Mouse (Mus musculus) brown adipose tissue, adult 24 weeks (tissue): ENCODE data around the gene Slc25a14. TPM values are rescaled to one million over a fixed set of nuclear protein-coding genes. Genes with fewer than 3 reads are reported as not detected.

Experiments
- H3K27ac ChIP-seq: fragments of 200-500 bp; replicated peaks from 2 replicates; pipeline ENCODE4 v1.5.1; 2012; ENCODE audit warnings: low read depth, mild to moderate bottlenecking, low read length
- H3K4me1 ChIP-seq: fragments of 200-500 bp; 2 replicates; pipeline ENCODE4 v1.6.1; 2012; ENCODE audit warnings: low read length, mixed read lengths; ENCODE audit not compliant: control insufficient read depth, insufficient read depth, insufficient read length
- H3K4me3 ChIP-seq: fragments of 200-500 bp; 2 replicates; pipeline ENCODE4 v1.5.1; 2012; ENCODE audit warnings: low read depth, mild to moderate bottlenecking, low read length, moderate library complexity; ENCODE audit not compliant: insufficient read depth
- polyA plus RNA-seq: library from polyadenylated mRNA; stranded (reverse); fragments of >200 nt; gene quantifications from 2 replicates; pipeline ENCODE4 v1.2.4, GENCODE M21; 2012; ENCODE audit not compliant: missing spikeins, insufficient read depth, insufficient read length

Gene Slc25a14
- polyA plus RNA-seq: 2.0 and 5.5 TPM in 2 replicates

DNA sequence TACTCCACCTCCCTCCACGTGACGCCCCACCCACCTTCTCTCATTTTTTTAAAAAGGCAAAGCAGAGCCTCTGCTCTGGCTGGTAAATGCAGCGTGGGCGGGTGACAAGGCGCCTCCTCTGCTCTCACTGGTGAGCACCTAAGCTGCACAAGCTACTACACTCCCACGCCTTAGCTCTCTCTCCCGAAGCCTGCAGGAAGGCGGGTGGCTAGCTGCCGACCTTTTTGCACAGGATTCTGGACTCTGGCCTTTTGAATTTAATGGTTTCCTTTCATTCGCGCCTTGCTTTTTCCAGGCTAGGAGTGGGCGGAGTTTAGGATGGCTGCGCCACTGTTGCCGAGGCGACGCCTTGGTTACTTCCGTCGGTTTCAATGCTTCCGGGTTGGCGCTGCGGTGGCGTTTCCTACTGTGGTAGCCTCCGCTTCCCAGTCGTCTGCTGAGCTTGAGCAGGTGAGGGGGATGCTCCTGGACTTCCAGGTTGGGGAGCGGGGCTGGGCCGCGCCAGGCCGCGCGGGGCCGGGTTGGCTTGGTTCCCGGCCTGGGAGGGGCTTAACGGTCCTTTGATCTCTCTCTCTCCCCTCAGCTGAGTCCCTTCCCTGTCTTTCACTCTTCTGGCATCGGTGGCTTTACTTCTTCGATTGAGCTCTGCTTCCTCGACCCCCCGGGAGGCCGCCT lies at the start of gene Slc25a14:
Slc25a14 (plus strand) TSS at position 35 of the 675 bp plus-strand sequence.
- H3K4me3 ChIP-seq: peak within 1 kb of the TSS; percentile 94
- no peaks in the 10 kb centered on the region for H3K4me1 ChIP-seq
- no peak within 1 kb of the TSS for H3K27ac ChIP-seq

DNA sequence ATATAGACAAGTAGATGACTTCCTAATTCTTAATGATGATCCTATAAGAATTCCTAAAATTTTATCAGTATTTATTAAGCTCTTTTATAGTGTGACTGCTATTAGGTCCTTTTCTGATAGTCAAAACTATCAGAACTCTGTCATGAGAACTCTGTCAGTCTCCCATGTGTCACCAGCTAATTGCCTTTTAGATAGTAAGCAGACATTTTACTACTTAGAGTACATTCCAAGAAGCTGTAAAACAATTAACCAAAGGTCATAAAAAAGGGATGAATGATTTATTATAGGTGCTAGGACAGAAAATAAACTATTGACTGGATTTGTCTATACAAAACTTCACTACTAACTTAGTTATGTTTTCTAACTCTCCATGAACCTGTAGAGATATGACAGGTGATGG lies 39.9 kb upstream of the Slc25a14 start:
- Histone ChIP-seq H3K4me1 (no peaks in the 10 kb centered on the region), H3K4me3 (no peak overlapping the region)

DNA sequence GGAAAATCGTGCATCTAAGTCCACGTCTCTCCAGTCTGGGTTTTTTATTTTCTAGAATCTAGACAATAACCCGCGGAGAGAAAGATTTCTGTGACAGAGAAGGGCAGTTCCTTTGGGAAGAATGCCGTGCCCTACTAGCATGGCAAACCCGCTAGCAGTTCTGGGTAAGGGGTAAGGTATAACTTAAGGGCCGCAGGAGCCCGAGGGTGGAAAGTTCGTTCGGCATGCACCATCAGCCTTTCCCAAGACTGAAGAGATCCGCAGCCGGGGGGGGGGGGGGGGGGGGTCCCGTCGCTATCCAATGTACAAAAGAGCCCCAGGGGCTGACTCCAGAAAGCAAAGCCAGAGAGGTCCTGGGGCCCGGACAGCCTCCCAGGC lies 29.5 kb upstream of the Slc25a14 start:
- Histone ChIP-seq H3K4me3 (peak overlapping the region; percentile 86), H3K4me1 (no peaks in the 10 kb centered on the region), H3K27ac (no peak overlapping the region)

More for the DNA sequence above, 39.9 kb upstream of the Slc25a14 start:
- H3K27ac ChIP-seq: no peak overlapping the region

DNA sequence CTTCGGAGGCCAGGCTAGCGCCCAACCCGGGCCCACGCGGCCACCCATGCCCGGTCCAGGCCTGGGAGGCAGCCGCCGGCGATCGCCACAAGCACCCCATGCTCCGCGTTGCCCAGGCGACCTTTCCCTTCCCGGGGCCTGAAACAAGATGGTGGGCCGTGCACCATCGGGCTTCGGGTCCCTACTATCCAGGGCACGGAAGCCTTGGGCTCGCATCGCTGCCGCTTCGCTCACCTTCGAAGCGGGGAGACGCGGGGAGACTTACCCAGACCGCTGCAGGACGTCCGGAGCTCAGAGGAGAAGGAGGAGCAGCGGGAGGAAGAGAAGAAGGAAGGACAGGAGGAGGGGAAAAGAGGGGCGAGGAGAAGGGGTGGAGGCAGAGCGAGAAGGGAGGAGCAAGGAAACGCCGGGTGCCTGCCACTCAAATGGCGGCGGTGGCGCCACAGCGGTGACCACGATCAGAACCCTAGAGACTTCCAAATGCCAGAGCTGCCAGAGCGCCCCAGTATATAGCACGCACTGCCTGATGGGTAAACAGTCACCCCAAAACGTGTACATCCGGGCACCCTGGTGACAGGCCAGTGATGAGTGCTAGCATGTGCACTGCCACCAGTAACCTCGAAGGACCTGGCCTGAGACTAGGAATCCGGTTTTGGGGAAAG lies 29.0 kb upstream of the Slc25a14 start, which contains the start of gene Zfp280c:
Zfp280c (minus strand) TSS at position 406 of the 662 bp plus-strand sequence.
- peak within 1 kb of the TSS; percentile 52; the same call in 1 of the 2 replicates for H3K27ac ChIP-seq
- H3K4me3 ChIP-seq: peak within 1 kb of the TSS; percentile 86
- H3K4me1 ChIP-seq: no peaks in the 10 kb centered on the region

DNA sequence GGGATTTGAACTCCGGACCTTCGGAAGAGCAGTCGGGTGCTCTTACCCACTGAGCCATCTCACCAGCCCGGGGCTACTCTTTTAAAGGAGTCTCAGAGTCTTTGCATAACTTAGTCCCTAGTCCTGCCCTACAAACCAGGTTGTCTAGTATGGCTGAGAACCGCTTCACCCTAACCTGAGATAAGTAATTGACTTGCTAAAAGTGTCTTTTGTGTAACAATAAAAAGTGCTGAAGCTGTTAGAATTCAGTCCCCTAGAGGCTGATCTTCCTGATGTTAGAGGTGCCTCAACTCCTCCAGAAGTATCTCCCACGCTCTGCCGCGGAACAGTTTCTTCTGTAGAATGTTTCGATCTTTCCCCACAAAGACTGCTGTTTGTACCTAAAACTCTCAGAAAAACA lies 27.2 kb upstream of the Slc25a14 start:
- H3K4me3 ChIP-seq: no peak overlapping the region
- no peak overlapping the region for H3K27ac ChIP-seq
- no peaks in the 10 kb centered on the region for H3K4me1 ChIP-seq

DNA sequence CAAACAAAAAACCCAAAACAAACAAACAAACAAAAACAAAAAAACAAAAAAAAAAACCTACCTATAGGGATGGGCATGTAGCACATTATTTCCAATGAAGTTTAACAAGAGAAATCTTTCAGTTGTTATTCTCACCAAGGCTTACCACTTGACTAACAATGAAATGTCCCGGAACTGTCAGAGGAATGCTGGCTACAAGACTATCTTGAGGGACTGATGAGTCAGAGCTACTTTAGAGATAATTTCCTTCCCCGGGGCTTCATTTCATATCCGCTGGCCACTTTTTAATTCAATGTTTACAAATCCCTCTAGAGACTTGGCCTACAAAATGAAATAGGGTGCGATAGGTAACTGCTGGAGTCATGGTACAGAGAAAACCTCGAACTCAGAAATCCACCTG lies 26.3 kb upstream of the Slc25a14 start:
- no peak overlapping the region for H3K4me3 ChIP-seq
- no peak overlapping the region for H3K27ac ChIP-seq
- no peaks in the 10 kb centered on the region for H3K4me1 ChIP-seq

DNA sequence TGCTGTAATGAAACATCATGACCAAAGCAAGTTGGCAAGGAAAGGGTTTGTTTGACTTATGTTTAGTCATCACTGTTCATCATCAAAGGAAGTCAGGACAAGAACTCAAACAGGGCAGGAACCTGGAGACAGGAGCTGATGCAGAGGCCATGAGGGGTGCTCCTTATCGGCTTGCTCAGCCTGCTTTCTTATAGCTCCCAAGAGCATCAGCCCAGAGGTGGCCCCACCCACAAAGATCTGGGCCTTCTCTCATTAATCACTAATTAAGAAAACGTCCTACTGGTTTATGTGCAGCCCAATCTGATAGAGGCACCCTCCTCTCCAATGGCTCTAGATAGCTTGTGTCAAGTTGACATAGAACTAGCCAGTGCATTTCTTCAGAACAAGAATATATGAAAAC lies 18.3 kb upstream of the Slc25a14 start:
- no peak overlapping the region for H3K4me3 ChIP-seq
- no peak overlapping the region for H3K27ac ChIP-seq
- H3K4me1 ChIP-seq: no peaks in the 10 kb centered on the region

DNA sequence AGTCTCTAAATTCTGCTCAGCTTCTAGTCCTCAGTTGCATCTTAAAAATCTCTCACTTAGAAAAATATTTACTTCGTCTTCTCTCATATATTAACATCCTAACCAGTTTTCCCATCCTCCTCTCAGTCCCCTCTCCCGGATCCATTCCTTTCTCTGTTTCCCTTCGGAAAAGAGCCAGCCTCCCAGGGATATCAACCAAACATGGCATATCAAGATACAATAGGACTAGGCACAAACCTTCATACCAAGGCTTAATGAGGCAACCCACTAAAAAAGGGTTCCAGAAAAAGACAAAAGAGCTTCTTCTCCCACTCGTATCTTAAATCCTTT lies 199 bp upstream of the Slc25a14 start:
- no peaks in the 10 kb centered on the region for H3K4me1 ChIP-seq

DNA sequence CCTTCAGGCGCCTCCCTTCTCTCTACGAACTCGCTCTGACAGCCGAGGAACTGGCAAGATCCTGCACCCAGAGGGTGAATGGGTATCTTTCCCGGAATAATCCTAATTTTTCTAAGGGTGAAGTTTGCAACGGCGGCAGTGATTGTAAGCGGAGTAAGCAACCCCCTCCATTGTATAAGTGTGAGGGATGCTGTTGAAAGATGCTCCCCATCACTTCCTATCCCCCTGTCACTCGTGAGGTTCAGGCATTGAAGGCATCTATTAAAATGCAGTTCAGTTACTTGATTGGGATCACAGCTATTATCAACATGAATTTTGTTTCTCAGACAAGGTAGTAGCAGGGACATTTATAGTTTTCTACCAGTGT lies 824 bp downstream of the Slc25a14 start:
- H3K4me1 ChIP-seq: no peaks in the 10 kb centered on the region
- H3K4me3 ChIP-seq: peak overlapping the region; percentile 94
- H3K27ac ChIP-seq: no peak overlapping the region

More for the DNA sequence above, 199 bp upstream of the Slc25a14 start:
- peak overlapping the region; percentile 94 for H3K4me3 ChIP-seq
- no peak overlapping the region for H3K27ac ChIP-seq

DNA sequence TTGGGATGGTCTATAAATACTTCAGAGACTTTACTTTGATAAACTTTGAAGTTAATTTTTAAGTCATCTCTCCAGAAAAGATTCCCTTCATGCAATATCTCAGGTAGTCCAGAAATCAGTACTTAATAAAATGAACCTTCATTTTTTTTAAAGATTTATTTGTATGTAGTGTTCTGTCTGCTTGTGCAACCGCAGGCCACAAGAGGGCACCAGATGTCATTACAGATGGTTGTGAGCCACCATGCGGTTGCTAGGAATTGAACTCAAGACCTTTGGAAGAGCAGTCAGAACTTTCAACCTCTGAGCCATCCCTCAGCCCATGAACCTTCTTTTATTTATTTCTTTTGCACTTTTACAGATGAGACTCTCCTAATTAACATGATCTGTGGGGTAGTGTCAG lies 13.8 kb downstream of the Slc25a14 start:
- Histone ChIP-seq H3K27ac (no peak overlapping the region), H3K4me1 (no peaks in the 10 kb centered on the region), H3K4me3 (no peak overlapping the region)

DNA sequence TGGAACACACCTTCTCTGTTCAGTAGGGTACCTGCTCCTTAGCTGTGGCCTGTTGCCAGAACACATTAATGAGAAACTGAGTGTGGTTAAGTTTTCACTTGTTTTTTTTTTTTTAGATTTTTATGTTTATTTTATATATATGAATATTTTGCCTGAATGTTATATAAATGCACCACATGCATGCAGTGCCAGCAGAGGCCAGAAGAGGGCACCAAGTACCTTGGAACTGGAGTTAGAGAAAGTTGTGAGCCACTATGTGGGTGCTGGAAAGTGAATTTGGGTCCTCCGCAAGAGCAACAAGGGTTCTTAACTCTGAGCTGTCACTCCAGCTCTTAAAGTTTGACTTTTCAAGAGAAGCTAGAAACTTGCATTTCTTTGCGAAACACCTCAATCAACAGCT lies 20.9 kb downstream of the Slc25a14 start:
- Histone ChIP-seq H3K4me1 (no peaks in the 10 kb centered on the region), H3K27ac (no peak overlapping the region), H3K4me3 (no peak overlapping the region)

DNA sequence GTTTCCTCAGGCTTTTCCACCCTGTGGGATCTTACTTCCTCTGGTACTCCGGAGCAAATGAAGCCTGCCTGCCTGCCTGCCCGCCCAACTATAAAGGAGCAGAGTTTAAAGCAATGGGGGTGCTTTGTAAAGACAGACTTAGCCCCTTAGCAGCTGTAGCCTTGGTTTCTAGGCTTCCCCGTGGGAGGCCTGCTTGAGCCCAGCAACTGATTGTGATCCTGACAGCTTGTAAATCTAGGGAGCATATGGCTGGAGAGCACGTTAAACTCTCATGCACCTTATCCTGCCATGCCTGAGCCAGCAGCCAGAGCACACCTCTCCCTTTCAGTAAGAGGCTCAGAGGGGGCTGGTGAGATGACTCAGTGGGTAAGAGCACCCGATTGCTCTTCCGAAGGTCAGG lies 43.6 kb downstream of the Slc25a14 start:
- Histone ChIP-seq H3K27ac (no peak overlapping the region), H3K4me3 (no peak overlapping the region), H3K4me1 (no peaks in the 10 kb centered on the region)

DNA sequence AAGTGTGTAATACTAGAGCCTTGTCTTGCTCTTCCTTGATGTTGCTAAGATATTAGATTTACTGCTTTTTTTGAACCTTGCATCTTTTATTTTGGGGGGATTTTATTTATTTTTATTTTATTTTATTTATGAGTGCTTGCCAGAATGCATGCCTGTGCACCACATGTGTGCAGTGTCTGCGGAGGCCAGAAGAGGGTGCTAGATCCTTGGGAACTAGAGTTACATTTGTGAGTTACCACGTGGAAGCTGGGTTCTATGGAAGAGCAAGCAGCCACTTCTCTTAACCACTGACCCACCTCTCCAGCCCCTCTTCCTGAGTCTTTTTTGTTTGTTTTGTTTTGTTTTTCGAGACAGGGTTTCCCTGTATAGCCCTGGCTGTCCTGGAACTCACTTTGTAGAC lies 46.4 kb downstream of the Slc25a14 start:
- no peak overlapping the region for H3K4me3 ChIP-seq
- H3K4me1 ChIP-seq: no peaks in the 10 kb centered on the region
- no peak overlapping the region for H3K27ac ChIP-seq

DNA sequence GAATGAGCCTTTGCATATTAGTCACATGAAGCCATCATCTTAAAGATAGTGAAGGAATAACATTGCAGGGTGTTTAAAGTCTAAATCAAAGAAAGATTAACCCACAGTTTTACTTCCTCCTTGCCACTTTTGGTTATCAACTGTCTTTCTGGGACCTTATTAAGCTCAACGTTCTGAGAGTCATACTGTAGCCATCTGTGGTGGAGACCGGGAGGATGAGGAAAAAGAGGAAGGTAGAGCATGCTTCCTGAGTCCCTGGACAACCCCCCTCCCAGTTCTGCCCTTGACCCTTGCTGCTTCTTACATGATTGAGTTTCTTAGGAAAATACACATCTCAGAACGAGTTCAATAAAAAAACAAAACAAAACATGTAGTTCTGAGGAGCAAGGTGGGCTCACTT lies 48.5 kb downstream of the Slc25a14 start:
- Histone ChIP-seq H3K4me1 (no peaks in the 10 kb centered on the region), H3K4me3 (no peak overlapping the region), H3K27ac (no peak overlapping the region)

DNA sequence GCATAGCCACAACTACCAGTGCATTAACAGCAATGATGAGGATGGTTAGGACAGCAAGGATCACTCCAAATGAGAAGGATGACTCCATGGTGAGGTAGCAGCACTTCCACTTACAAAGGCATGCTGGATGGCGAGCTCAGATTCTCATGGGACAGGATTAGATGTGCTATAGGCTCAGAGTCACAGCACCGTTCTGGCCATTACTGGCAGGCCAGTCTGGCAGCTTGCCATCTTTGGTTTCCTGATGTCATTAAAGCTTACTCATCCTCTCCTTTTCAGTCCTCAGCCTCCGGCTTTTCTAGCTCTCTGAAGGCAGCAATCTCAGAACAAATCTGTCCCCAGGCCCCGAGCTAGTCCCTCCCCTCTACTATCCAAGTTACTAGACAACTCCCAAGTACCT lies 51.0 kb downstream of the Slc25a14 start, which contains the start of gene Gpr119:
Gpr119 (minus strand) TSS at position 308 of the 400 bp plus-strand sequence.
- H3K4me3 ChIP-seq: no peak within 1 kb of the TSS
- no peaks in the 10 kb centered on the region for H3K4me1 ChIP-seq
- no peak within 1 kb of the TSS for H3K27ac ChIP-seq

DNA sequence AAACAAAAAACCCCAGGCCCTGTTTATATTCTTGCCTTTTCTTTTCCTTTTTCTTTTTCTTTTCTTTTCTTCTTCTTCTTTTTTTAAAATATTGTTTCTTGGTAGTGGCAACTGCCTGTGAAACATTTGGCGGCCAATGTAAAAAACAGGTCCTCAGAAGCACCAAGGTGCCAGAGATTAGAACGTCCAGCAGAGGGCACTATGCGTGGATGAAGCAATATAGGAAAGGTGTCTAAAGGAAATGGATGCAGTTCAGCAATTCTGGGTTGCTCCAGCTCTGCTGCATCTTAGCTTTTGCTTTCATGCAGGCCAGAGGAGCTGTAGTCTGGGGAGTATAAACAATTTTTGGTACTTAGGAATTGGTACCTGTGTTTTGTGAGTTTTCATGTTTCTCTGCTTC lies 60.2 kb downstream of the Slc25a14 start:
- no peaks in the 10 kb centered on the region for H3K4me1 ChIP-seq
- no peak overlapping the region for H3K27ac ChIP-seq
- no peak overlapping the region for H3K4me3 ChIP-seq
